Mouse (Mus musculus) bone marrow macrophage, adult 2 months (primary cell): ENCODE results near the gene Usp47. TPM values are rescaled to one million over a fixed set of nuclear protein-coding genes. Genes with fewer than 3 reads are reported as not detected.

Experiments used
- H3K27ac ChIP-seq: 2 replicates; pipeline ENCODE4 v1.5.1; 2012; ENCODE audit warnings: low read depth, low read length; ENCODE audit not compliant: insufficient read depth
- H3K4me1 ChIP-seq: 2 replicates; pipeline ENCODE4 v1.6.1; 2012; ENCODE audit warnings: low read length; ENCODE audit not compliant: control insufficient read depth, insufficient read depth
- H3K4me3 ChIP-seq: 2 replicates; pipeline ENCODE4 v1.5.1; 2012; ENCODE audit warnings: mild to moderate bottlenecking, low read length, moderate library complexity; ENCODE audit not compliant: insufficient read depth
- CTCF ChIP-seq: IDR thresholded peaks from 2 replicates; pipeline ENCODE4 v1.5.1; 2012; ENCODE audit warnings: low read depth, mild to moderate bottlenecking, low read length, moderate library complexity
- POLR2A ChIP-seq: IDR thresholded peaks from 2 replicates; pipeline ENCODE4 v1.6.1; 2012; ENCODE audit warnings: mild to moderate bottlenecking, low read depth, low read length, borderline replicate concordance
- polyA plus RNA-seq: library from polyadenylated mRNA; stranded (reverse); fragments of >200 nt; gene quantifications from 2 replicates; pipeline ENCODE4 v1.2.4, GENCODE M21; 2012; ENCODE audit not compliant: missing spikeins, insufficient read depth, insufficient read length

Gene Usp47
- polyA plus RNA-seq, 1 experiment: 39.2 TPM

DNA sequence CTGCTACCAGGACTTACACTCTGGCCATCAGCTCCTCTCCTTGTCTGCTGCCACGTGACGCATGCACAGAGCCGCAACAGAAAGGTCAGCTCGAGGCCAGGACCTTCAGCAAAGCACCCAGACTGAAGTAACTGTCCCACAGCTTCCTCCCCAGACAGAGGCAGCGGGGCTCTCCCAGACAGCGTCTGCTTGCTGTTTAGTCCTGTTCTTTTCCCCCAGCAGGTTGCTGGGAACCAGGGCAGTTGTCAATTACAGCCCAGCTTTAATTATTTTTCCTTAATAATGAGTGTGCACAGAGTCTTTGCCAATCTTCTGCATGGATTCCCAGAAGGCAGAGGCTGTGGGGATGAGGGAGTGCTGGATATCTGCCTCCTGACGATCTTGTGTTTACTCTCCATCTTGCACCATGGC, 119.8 kb downstream of the Usp47 start:
- Histone ChIP-seq H3K4me1 (no peaks in the 10 kb centered on the region), H3K4me3 (no peak overlapping the region), H3K27ac (no peak overlapping the region)
- TF ChIP-seq POLR2A: no peak
- no peak for TF ChIP-seq CTCF

DNA sequence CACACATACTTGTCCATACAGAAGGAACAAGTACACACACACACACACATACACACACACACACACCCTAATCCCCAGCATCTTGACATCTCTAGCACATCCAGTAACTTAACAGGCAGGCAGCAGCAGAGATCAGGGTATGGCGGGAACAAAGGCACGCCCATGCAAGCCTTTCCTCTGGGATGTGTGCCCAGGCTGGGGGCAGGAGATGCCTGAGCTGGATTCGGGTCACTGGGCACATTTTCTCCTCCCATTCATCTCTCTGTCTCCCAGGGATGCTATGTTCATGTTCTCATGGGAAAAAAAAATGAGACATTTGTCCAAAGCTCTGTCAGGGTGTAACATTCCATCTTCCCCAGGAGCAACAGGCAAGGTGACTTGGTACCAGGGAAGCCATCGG, 120.7 kb downstream of the Usp47 start:
- Histone ChIP-seq H3K4me3 (no peak overlapping the region), H3K4me1 (no peaks in the 10 kb centered on the region), H3K27ac (no peak overlapping the region)
- TF ChIP-seq POLR2A (no peak), CTCF (no peak)

DNA sequence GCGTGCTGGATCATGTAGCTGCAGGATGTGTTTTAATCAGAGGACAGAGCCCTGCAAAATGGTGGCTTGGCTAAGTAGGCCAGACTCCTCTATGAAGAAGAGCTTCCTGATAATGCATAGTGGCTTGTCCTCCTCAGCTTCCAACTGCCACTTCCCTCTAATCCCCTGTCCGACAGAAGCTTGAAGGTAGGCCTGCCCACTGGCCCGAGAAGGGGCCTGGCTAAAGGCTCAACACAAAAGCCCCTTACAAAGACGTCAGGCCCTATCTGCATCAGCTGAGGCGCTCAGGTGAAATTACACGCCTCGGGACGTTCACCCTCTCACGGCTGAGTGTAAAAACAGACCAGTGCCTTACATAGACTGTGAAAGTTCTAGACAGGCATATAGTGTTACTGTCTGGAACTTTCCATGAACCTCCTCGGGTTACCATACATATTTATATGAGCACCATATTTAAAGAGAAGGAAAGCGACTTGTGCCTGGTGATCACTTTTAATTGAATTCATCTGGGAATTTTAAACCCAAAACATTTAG, 121.4 kb downstream of the Usp47 start:
- Histone ChIP-seq H3K4me1 (no peaks in the 10 kb centered on the region), H3K27ac (no peak overlapping the region), H3K4me3 (no peak overlapping the region)
- TF ChIP-seq POLR2A (no peak), CTCF (no peak)

DNA sequence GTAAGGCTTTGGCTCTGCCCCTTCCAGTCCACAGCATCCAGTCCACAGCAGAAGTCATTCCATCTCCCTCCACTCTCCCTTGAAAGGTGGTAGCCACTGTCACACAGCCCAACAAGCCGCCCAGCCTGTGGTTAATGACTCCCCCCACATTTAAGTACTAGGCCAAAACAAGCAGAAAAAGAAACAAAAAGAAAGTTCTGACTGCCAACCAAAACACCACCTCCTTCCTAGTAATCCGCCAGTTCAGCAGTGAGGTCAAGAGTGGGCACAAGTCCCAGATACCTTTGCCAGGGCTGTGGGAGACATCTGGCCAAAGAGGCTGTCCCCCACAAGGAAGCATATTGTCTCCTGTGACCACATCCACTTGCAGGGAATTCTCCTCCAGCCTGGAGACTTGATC, 124.7 kb downstream of the Usp47 start:
- TF ChIP-seq CTCF: no peak
- TF ChIP-seq POLR2A: no peak
- H3K27ac ChIP-seq: no peak overlapping the region
- no peak overlapping the region for H3K4me3 ChIP-seq
- H3K4me1 ChIP-seq: no peaks in the 10 kb centered on the region

DNA sequence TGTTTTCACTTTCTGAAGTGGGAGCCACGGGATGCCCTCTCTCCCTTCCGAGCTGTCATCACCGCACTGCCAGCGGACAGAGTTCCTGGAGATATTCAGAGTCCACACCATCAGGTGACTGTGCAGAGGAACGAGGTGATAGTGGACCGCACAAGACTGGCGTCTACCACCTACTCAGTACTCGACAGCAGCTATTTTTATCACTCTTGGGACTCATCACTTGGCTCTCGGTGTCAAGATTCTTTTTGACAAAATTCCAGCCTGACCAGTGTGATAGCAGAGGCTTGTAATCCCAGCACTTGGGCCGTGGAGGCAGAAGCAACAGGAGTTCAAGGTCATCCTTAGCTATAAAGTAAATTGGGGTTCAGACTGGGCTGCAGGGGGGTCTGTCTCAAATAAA, 125.8 kb downstream of the Usp47 start:
- TF ChIP-seq POLR2A (no peak), CTCF (no peak)
- no peak overlapping the region for H3K4me3 ChIP-seq
- no peaks in the 10 kb centered on the region for H3K4me1 ChIP-seq
- no peak overlapping the region for H3K27ac ChIP-seq

DNA sequence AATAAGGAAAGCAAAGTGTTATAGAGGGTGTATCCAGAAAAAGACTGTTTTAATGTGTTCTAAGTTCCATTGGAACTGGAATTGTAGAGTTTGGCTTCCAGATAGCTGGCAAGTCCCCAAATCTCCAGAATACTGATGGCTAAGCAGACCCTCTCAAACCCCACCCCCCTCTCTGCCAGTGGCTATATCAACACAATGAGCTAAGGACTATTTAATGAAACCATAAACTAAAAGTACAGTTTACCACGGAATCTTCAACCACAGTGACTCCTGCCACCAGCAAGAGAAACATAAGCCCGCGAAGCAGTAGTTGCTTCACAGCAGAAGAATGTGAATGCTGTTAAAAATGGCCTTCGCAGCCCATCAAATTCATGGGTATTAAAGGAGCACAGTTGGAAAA, 131.1 kb downstream of the Usp47 start:
- Histone ChIP-seq H3K27ac (no peak overlapping the region), H3K4me3 (no peak overlapping the region), H3K4me1 (no peaks in the 10 kb centered on the region)
- TF ChIP-seq CTCF (no peak), POLR2A (no peak)

DNA sequence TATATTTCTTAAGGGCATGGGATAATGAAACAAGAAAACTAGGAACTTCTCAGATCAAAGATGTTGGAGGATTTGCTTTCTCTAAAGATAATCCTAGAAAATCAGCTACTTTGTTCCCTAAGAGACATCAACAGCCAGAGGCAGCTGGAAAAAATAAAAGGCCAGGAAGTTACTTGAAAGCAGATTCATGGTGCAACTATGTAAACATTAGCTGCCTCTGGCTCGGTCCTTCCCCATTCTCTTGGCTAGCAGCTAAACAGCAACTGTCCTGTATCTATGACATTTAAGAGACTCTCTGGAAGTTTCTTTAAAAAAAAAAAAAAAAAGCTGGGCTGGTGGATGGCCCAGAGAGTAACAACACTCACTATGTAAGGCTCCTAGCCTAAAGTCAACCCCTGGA, 131.9 kb downstream of the Usp47 start:
- Histone ChIP-seq H3K27ac (no peak overlapping the region), H3K4me1 (no peaks in the 10 kb centered on the region), H3K4me3 (no peak overlapping the region)
- no peak for TF ChIP-seq CTCF
- no peak for TF ChIP-seq POLR2A

DNA sequence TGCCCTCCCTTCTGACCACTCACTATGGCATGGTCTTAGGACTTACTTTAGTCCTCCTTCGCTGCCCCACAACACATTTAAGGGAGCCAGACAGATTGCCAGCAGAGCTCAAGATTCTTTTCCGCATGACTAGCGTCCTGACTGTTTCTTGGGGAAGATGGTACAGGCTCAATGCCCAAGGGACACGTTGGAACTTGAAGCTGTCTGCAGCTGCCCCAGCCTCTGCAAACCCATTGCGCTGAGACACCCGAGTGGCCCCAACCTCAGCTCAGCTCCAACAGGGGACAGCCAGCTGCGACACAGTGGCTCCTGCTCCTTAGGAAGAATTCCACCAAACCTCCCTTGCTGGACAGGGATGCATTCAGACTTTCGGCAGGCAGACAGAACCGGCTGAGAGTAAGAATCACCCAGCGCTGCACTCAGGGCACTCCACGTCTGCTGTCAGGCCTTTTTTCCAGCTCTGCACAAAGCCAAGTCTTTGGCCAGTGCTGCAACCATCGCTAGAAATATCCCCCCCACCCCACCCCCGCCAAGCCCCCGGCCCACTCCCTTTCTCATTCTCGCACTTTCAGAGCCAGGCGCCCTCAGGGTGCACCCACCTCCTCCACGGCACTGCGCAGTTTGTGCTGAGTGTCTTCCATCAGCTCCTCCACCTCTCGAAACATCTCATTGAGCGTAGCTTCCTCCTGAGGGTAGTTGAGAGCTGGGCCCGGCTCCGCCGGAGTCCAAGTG, 134.4 kb downstream of the Usp47 start:
- no peak for TF ChIP-seq CTCF
- TF ChIP-seq POLR2A: no peak
- H3K4me3 ChIP-seq: no peak overlapping the region
- H3K4me1 ChIP-seq: no peaks in the 10 kb centered on the region
- no peak overlapping the region for H3K27ac ChIP-seq

DNA sequence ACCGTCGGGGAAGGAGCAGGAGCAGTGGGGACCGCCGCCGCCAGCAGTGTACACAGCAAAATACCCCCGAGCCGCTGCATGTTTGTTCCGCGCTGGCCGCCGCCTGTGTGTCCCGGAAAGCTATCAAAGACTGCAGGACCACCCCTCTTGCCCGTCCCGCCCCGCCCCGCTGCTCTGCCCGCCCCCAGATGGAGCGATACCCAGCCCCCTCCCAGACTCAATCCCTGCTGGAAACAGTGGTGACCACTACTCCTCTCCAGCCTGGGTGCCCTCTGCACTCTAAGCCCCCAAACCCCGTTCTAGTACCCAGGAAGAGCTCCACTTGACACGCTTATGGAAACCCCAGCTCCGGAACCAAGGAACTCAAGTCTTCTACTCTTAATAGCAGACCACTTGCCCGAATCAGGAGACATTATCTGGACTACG, 135.0 kb downstream of the Usp47 start:
- Histone ChIP-seq H3K27ac (no peak overlapping the region), H3K4me3 (no peak overlapping the region)
- TF ChIP-seq POLR2A (no peak), CTCF (no peak)

DNA sequence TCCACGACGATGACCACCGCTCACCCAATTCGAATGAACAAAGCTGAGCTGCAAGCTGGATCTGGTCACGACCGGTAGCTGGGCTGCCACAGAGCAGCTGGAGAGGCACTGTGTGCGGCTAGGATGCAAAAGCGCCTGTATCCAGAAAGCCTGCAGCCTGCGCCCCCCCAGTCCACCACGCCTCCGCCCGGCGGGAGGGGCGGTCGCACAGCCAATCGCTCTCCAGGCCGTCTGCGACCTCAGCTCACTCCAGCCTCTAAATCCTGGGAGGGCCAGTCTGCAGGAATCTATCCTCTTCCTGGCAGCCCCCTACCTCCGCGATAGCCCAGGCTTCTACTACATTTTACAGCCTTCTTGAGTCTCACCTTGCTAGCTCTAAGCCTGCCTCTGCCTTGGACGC, 135.6 kb downstream of the Usp47 start, which contains the start of gene Dkk3:
Dkk3 (minus strand) TSS at position 116 of the 400 bp plus-strand sequence.
- no peak within 1 kb of the TSS for H3K4me3 ChIP-seq
- H3K27ac ChIP-seq: no peak within 1 kb of the TSS
- TF ChIP-seq CTCF: no peak
- no peak for TF ChIP-seq POLR2A

More for the DNA sequence above, 135.0 kb downstream of the Usp47 start:
- no peaks in the 10 kb centered on the region for H3K4me1 ChIP-seq

More for the DNA sequence above, 135.6 kb downstream of the Usp47 start, which contains the start of gene Dkk3:
- H3K4me1 ChIP-seq: no peaks in the 10 kb centered on the region
